Mouse (Mus musculus) frontal cortex, postnatal 36 days (tissue): ENCODE measurements around the gene Polr1a.

Experiments used
- DNase-seq, 2 experiments: peaks; one replicate each; pipeline ENCODE4 v3.0.0; 2022; ENCODE audit warnings: low spot score in 2 of 2

The Polr1a gene

GRCm38 (mm10) chr6:71949721-71950120 is 40.9 kb downstream of the Polr1a start:
- no peak for DNase-seq

GRCm38 (mm10) chr6:71950592-71950991 is 41.7 kb downstream of the Polr1a start:
- no peak for DNase-seq

GRCm38 (mm10) chr6:71951192-71951591 is 42.3 kb downstream of the Polr1a start:
- DNase-seq: no peak

GRCm38 (mm10) chr6:71962119-71962518 is 53.3 kb downstream of the Polr1a start:
- no peak for DNase-seq

- no peak for DNase-seq
Measured at GRCm38 (mm10) chr6:71962706-71963105, 53.9 kb downstream of the Polr1a start.

- DNase-seq: no peak
Measured at GRCm38 (mm10) chr6:71963561-71963960, 54.7 kb downstream of the Polr1a start.

GRCm38 (mm10) chr6:71966683-71967303 is 57.9 kb downstream of the Polr1a start:
- DNase-seq: no peak

GRCm38 (mm10) chr6:71967847-71968246 is 59.0 kb downstream of the Polr1a start:
- DNase-seq: no peak

- peak; percentile 39 to 54 for DNase-seq
Measured at GRCm38 (mm10) chr6:71969459-71969858, 60.6 kb downstream of the Polr1a start.

GRCm38 (mm10) chr6:71970154-71970553 is 61.3 kb downstream of the Polr1a start:
- DNase-seq: no peak

- DNase-seq: no peak
Measured at GRCm38 (mm10) chr6:71976592-71976991, 67.7 kb downstream of the Polr1a start.

- peak in 1 of 2 experiments; percentile 36 for DNase-seq
Measured at GRCm38 (mm10) chr6:71980165-71980564, 71.3 kb downstream of the Polr1a start.

- DNase-seq: no peak
Measured at GRCm38 (mm10) chr6:71980587-71980986, 71.7 kb downstream of the Polr1a start.

- DNase-seq: peak; percentile 68 to 85
Measured at GRCm38 (mm10) chr6:71981450-71981849, 72.6 kb downstream of the Polr1a start.

- no peak for DNase-seq
Measured at GRCm38 (mm10) chr6:71985984-71986383, 77.1 kb downstream of the Polr1a start.

- no peak for DNase-seq
Measured at GRCm38 (mm10) chr6:71987546-71988248, 78.8 kb downstream of the Polr1a start.

- DNase-seq: no peak
Measured at GRCm38 (mm10) chr6:71989647-71990351, 80.9 kb downstream of the Polr1a start.

GRCm38 (mm10) chr6:71990371-71990837 is 81.6 kb downstream of the Polr1a start:
- no peak for DNase-seq

GRCm38 (mm10) chr6:71991190-71991932 is 82.5 kb downstream of the Polr1a start:
- no peak for DNase-seq

- no peak for DNase-seq
Measured at GRCm38 (mm10) chr6:71991933-71992325, 83.1 kb downstream of the Polr1a start.

GRCm38 (mm10) chr6:71994004-71994403 is 85.2 kb downstream of the Polr1a start:
- DNase-seq: no peak

- no peak for DNase-seq
Measured at GRCm38 (mm10) chr6:71995081-71995480, 86.2 kb downstream of the Polr1a start.
